Mouse (Mus musculus): Measurements from ENCODE around the gene Ankrd33b. TPM values are rescaled to one million over a fixed set of nuclear protein-coding genes. Genes with fewer than 3 reads are reported as not detected.

The Ankrd33b gene
- total and polyA plus RNA-seq, 2 experiments from 2014 or later, result 5.6 to 12.9 TPM

DNA sequence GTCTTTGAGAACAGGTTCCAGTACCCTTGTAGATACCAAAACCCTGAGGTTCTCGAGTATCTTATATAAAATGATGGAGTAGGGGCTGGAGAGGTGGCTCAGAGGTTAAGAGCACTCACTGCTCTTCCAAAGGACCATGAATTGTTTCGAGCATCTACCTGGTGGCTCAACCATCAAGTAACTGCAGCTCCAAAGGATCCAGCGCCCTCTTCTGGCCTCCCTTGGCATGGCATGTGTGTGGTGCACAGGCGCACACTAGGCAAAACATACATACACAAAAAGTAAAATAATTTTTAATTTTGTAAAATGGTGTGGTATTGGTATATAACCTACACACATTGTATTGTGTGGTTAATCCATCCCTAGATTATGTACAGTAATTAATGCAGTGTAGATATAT lies 43.8 kb downstream of the Ankrd33b start:
- Histone ChIP-seq H3K9ac (replicated peaks; ENCODE audit: low read depth, low read length) (no peak overlapping the region), H3K36me3 (replicated peaks; ENCODE audit: control insufficient read depth, insufficient read depth, low read length) (0 out of 2 replicates have a peak, but pooled peaks cover 4% of the 10 kb centered on the region), H3K27me3 (ENCODE audit: control insufficient read depth, insufficient read depth, low read length) (no peaks in the 10 kb centered on the region), H3K9me3 (replicated peaks; ENCODE audit: control insufficient read depth, low read length) (no peaks in the 10 kb centered on the region), H3K4me1 (ENCODE audit: control insufficient read depth, insufficient read depth) (no peaks in the 10 kb centered on the region), H3K4me3 (ENCODE audit: low read depth, low read length) (no peak overlapping the region), H3K4me2 (ENCODE audit: low read depth, low read length) (no peak overlapping the region), H3K27ac (ENCODE audit: low read depth) (no peak overlapping the region)
- TF ChIP-seq EP300 (IDR thresholded peaks at IDR 0.05; ENCODE audit: low read depth), result no peak
- peak; percentile 25 for TF ChIP-seq CTCF (IDR thresholded peaks at IDR 0.05; ENCODE audit: low read depth)
- WGBS, result 77% methylated on average over 4 of the region's 4 CpGs
- no peak for ATAC-seq (ENCODE audit: insufficient read depth, low read depth)
- DNase-seq (ENCODE audit: low spot score), result no peak

- ATAC-seq (ENCODE audit: insufficient read depth, low read depth) (no peak), DNase-seq (ENCODE audit: low spot score) (no peak)
- Histone ChIP-seq H3K9me3 (replicated peaks; ENCODE audit: control insufficient read depth, low read length) (no peaks in the 10 kb centered on the region), H3K4me3 (ENCODE audit: low read depth, low read length) (no peak overlapping the region), H3K27ac (ENCODE audit: low read depth) (no peak overlapping the region), H3K4me1 (ENCODE audit: control insufficient read depth, insufficient read depth) (no peaks in the 10 kb centered on the region), H3K36me3 (replicated peaks; ENCODE audit: control insufficient read depth, insufficient read depth, low read length) (0 out of 2 replicates have a peak, but pooled peaks cover 4% of the 10 kb centered on the region), H3K9ac (replicated peaks; ENCODE audit: low read depth, low read length) (no peak overlapping the region), H3K4me2 (ENCODE audit: low read depth, low read length) (no peak overlapping the region), H3K27me3 (ENCODE audit: control insufficient read depth, insufficient read depth, low read length) (no peaks in the 10 kb centered on the region)
- 84% methylated on average over 12 of the region's 12 CpGs for WGBS
- TF ChIP-seq EP300 (IDR thresholded peaks at IDR 0.05; ENCODE audit: low read depth) (no peak), CTCF (IDR thresholded peaks at IDR 0.05; ENCODE audit: low read depth) (peak; percentile 14)
These were observed 46.7 kb downstream of the Ankrd33b start for GRCm38 (mm10) chr15:31320598-31321377.

DNA sequence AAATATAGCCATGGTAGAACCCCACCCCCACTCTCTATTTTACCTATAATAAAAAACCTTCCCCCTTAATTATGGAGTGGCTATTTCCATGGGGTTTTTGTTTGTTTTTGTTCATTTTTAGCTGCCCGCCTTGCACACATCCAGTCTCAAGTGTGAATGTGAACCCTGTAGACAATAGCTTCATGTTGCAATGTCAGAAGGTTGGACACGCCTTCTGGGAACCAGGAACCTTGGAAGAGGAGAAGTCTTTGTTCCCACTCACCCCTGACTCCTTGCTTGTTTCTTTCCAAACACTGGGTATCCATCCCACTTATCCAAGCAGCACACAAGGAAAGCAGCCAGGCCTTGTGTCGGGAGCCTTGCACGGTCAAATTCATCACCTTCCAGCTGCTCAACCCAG lies 48.5 kb downstream of the Ankrd33b start:
- no peaks in the 10 kb centered on the region for H3K9me3 ChIP-seq (replicated peaks; ENCODE audit: control insufficient read depth, low read length)
- no peak for TF ChIP-seq CTCF (IDR thresholded peaks at IDR 0.05; ENCODE audit: low read depth)
- no peak for TF ChIP-seq EP300 (IDR thresholded peaks at IDR 0.05; ENCODE audit: low read depth)
- ATAC-seq (ENCODE audit: insufficient read depth, low read depth) (no peak), DNase-seq (ENCODE audit: low spot score) (no peak)
- 78% methylated on average over 4 of the region's 4 CpGs for whole genome bisulfite sequencing
- no peak overlapping the region for H3K9ac ChIP-seq (replicated peaks; ENCODE audit: low read depth, low read length)
- H3K27ac ChIP-seq (ENCODE audit: low read depth), result no peak overlapping the region
- H3K4me2 ChIP-seq (ENCODE audit: low read depth, low read length), result no peak overlapping the region
- no peaks in the 10 kb centered on the region for H3K4me1 ChIP-seq (ENCODE audit: control insufficient read depth, insufficient read depth)
- H3K36me3 ChIP-seq (replicated peaks; ENCODE audit: control insufficient read depth, insufficient read depth, low read length), result 0 out of 2 replicates have a peak, but pooled peaks cover 4% of the 10 kb centered on the region
- no peaks in the 10 kb centered on the region for H3K27me3 ChIP-seq (ENCODE audit: control insufficient read depth, insufficient read depth, low read length)
- H3K4me3 ChIP-seq (ENCODE audit: low read depth, low read length), result no peak overlapping the region

DNA sequence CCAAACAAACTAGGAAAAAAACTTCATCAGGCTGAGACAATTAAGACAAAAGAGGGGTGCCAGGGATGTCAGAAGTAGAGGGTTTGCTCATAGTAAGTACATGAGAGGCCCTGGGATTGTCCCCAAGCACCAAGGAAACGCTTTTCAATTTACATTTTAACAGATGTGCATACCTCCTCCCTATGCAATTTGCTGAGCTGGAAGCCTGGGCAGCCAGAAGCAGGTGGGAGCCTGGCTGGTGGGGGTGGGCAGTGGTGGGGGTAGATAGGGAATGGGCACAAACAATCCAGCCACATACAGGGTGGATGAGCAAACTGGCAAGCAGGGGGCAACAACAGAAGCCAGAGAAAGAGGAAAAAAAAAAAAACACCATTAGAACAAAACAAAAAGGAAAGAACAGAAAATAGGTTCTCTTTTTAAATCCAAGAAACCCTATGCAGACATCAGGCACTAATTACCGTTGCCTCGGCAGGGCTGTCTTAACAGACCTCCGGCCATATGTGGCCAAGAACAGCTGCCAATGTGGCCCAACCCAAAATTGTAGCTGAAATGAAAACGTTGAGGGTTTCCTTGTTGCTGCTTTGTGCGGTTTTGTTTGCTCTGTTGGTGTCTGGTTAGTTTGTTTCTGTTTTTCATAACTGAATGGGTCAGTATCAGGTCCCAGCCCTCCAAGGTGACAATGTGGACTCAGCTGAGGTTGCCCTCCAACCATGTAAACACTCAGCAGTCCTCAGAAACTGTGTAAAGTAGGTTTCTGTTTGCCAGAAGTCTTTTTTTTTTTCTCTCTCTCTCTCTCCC lies 49.2 kb downstream of the Ankrd33b start:
- Histone ChIP-seq H3K27ac (ENCODE audit: low read depth) (no peak overlapping the region), H3K27me3 (ENCODE audit: control insufficient read depth, insufficient read depth, low read length) (no peaks in the 10 kb centered on the region), H3K4me1 (ENCODE audit: control insufficient read depth, insufficient read depth) (no peaks in the 10 kb centered on the region), H3K36me3 (replicated peaks; ENCODE audit: control insufficient read depth, insufficient read depth, low read length) (0 out of 2 replicates have a peak, but pooled peaks cover under 1% of the 10 kb centered on the region), H3K4me3 (ENCODE audit: low read depth, low read length) (no peak overlapping the region), H3K9ac (replicated peaks; ENCODE audit: low read depth, low read length) (no peak overlapping the region), H3K9me3 (replicated peaks; ENCODE audit: control insufficient read depth, low read length) (no peaks in the 10 kb centered on the region), H3K4me2 (ENCODE audit: low read depth, low read length) (no peak overlapping the region)
- TF ChIP-seq CTCF (IDR thresholded peaks at IDR 0.05; ENCODE audit: low read depth), result no peak
- TF ChIP-seq EP300 (IDR thresholded peaks at IDR 0.05; ENCODE audit: low read depth), result no peak
- WGBS, result 62% methylated on average over 6 of the region's 6 CpGs
- ATAC-seq (ENCODE audit: insufficient read depth, low read depth) (no peak), DNase-seq (ENCODE audit: low spot score) (no peak)

DNA sequence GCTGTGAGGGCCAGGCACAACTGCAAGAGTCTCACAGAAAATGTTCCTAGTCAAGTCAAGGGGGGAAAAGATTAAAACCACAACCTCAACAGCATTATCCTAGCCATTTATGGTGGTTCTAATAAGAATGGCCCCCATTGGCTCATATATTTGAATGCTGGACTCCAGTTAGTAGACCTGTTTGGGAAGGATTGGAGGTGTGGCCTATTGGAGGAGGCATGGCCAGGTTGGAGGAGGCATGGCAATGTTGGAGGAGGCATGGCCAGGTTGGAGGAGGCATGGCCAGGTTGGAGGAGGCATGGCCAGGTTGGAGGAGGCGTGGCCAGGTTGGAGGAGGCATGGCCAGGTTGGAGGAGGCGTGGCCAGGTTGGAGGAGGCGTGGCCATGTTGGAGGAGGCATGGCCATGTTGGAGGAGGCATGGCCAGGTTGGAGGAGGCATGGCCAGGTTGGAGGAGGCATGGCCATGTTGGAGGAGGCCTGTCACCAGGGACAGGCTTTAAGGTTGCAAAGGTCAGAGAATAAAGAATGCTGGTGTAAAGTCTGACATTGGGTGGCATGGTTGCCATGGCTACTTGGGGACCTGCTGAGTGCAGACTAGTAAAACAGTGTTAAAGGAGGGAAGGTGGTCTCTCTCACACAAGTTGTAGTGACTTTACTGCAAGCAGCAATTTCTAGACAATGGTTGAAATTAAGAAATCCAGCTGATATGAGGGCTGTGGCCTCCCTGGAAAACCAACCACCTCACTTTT lies 50.3 kb downstream of the Ankrd33b start:
- no peak for TF ChIP-seq CTCF (IDR thresholded peaks at IDR 0.05; ENCODE audit: low read depth)
- TF ChIP-seq EP300 (IDR thresholded peaks at IDR 0.05; ENCODE audit: low read depth), result no peak
- no peak for ATAC-seq (ENCODE audit: insufficient read depth, low read depth)
- Histone ChIP-seq H3K9ac (replicated peaks; ENCODE audit: low read depth, low read length) (no peak overlapping the region), H3K4me1 (ENCODE audit: control insufficient read depth, insufficient read depth) (no peaks in the 10 kb centered on the region), H3K9me3 (replicated peaks; ENCODE audit: control insufficient read depth, low read length) (no peaks in the 10 kb centered on the region), H3K27ac (ENCODE audit: low read depth) (no peak overlapping the region), H3K27me3 (ENCODE audit: control insufficient read depth, insufficient read depth, low read length) (no peaks in the 10 kb centered on the region), H3K36me3 (replicated peaks; ENCODE audit: control insufficient read depth, insufficient read depth, low read length) (no peaks in the 10 kb centered on the region), H3K4me2 (ENCODE audit: low read depth, low read length) (no peak overlapping the region), H3K4me3 (ENCODE audit: low read depth, low read length) (no peak overlapping the region)
- DNase-seq (ENCODE audit: low spot score), result no peak
- 90% methylated on average over 3 of the region's 3 CpGs for WGBS

All from heart, postnatal 0 days (tissue).